Mouse (Mus musculus) inflammation-experienced regulatory T-cells (primary cell): ENCODE results near the gene Nol11. TPM values are rescaled to one million over a fixed set of nuclear protein-coding genes. Genes with fewer than 3 reads are reported as not detected.

Experiments
- polyA plus RNA-seq, 2 experiments: library from polyadenylated mRNA; unstranded; fragments of 100-300 nt; shearing (Covaris generic); gene quantifications; one replicate each; pipeline ENCODE4 v1.2.1; 2017

The Nol11 gene
- 10 to 100 TPM; 54.3 to 57.1 TPM for polyA plus RNA-seq

GRCm38 (mm10) chr11:107188565-107189552, at the start of gene Nol11:
Gene Nol11, minus strand, starts transcription at chr11:107189381.

GRCm38 (mm10) chr11:107131749-107132421, 57.3 kb downstream of the Nol11 start, which contains the start of gene Bptf:
Gene Bptf, minus strand, starts transcription at chr11:107132127.

Other genes starting within 250 kb of the Nol11 start
- 10 to 100 TPM; 59.7 to 73.1 TPM for gene Kpna2, start 189.8 kb downstream of the Nol11 start, polyA plus RNA-seq
- gene 1810010H24Rik, start 163.7 kb downstream of the Nol11 start, polyA plus RNA-seq: 1 to 10 TPM; 2.4 to 2.7 TPM
- gene Bptf, start 57.3 kb downstream of the Nol11 start, polyA plus RNA-seq: 10 to 100 TPM; 19.9 to 20.5 TPM